In genomic region chr5:24681436-24681835, GRCm38 (mm10) we compare ENCODE assay signal across 15 mouse cellular contexts.
A peak's percentile ranks its signal among the peaks of the same experiment; 100 is the strongest.
DNase-seq lines count a peak whose midpoint lies in the region.
"Had no signal": no experiment of that assay in that cellular context is flagged by ENCODE, and none has a peak within 500 bp of the region (broad histone marks: within the 10 kb centered on the region; RNA-seq: fewer than 3 reads in every experiment).

No protein-coding gene starts in this region.

- DNase-seq in 3T3-L1 (ENCODE audit: low read depth, low spot score) (peak; percentile 20), A20 (ENCODE audit: low read depth, low spot score) (peak; percentile 33), MEL-GATA-1-ER (ENCODE audit: extremely low read depth, low read depth) (peak; percentile 38)
- no peak for DNase-seq in lung, postnatal 4 days
- DNase-seq in spleen, postnatal 14 days (ENCODE audit: low spot score in 2 of 2): no peak
- no peak for DNase-seq in kidney, postnatal 14 days
- DNase-seq: adrenal gland, adult 8-10 months; adrenal gland, postnatal 14 days; adrenal gland, postnatal 36 days; cerebellum, adult 11-12 months; cerebellum, adult 2 months; cerebellum, adult 9-10 months; cerebellum, postnatal 10 days; cerebellum, postnatal 25 days; forebrain, postnatal 0 days had no signal

Comparison
In these comparisons a context has a peak if more than half of its experiments do, and no peak if none do; other contexts are left out.
1. DNase-seq: peak in 3T3-L1 (single experiment), A20 (single experiment) and MEL-GATA-1-ER (single experiment); none in lung, postnatal 4 days (0 of 2), spleen, postnatal 14 days (0 of 2) and kidney, postnatal 14 days (single experiment).